Mouse (Mus musculus) intestine, postnatal 0 days (tissue): ENCODE results near the gene Ankrd28. TPM values are rescaled to one million over a fixed set of nuclear protein-coding genes. Genes with fewer than 3 reads are reported as not detected.

Experiments used
- ATAC-seq: fragments of 200-750 bp; cut with Nextera tagmentation; 2 replicates; pipeline ENCODE4 v1.8.0; 2017; ENCODE audit warnings: mild to moderate bottlenecking, moderate TSS enrichment, moderate library complexity
- H3K27ac ChIP-seq: fragments of 300-500 bp; sonication (generic); 2 replicates; pipeline ENCODE4 v1.5.1; 2014; ENCODE audit warnings: mild to moderate bottlenecking, low read depth, low read length, moderate library complexity
- H3K27me3 ChIP-seq: fragments of 300-500 bp; sonication (generic); replicated peaks from 2 replicates; pipeline ENCODE4 v1.6.1; 2014; ENCODE audit warnings: low read length, mixed read lengths; ENCODE audit not compliant: control insufficient read depth, insufficient read depth
- H3K36me3 ChIP-seq: fragments of 300-500 bp; sonication (generic); 2 replicates; pipeline ENCODE4 v1.6.1; 2014; ENCODE audit warnings: mild to moderate bottlenecking, moderate library complexity; ENCODE audit not compliant: control insufficient read depth, insufficient read depth
- H3K4me1 ChIP-seq: fragments of 300-500 bp; sonication (generic); replicated peaks from 2 replicates; pipeline ENCODE4 v1.6.1; 2014; ENCODE audit warnings: antibody characterized with exemption, low read length, mixed read lengths; ENCODE audit not compliant: control insufficient read depth, insufficient read depth
- H3K4me2 ChIP-seq: fragments of 300-500 bp; sonication (generic); replicated peaks from 2 replicates; pipeline ENCODE4 v1.6.1; 2014; ENCODE audit warnings: low read depth, mild to moderate bottlenecking, moderate library complexity
- H3K4me3 ChIP-seq: fragments of 300-500 bp; sonication (generic); 2 replicates; pipeline ENCODE4 v1.5.1; 2014; ENCODE audit warnings: low read depth, low read length
- H3K9ac ChIP-seq: fragments of 300-500 bp; sonication (generic); 2 replicates; pipeline ENCODE4 v1.6.1; 2014; ENCODE audit warnings: mild to moderate bottlenecking, low read depth, low read length
- H3K9me3 ChIP-seq: fragments of 300-500 bp; sonication (generic); 2 replicates; pipeline ENCODE4 v1.6.1; 2016; ENCODE audit warnings: mixed run types; ENCODE audit not compliant: control insufficient read depth
- CTCF ChIP-seq: sonication (generic); IDR thresholded peaks from 2 replicates; pipeline ENCODE4 v1.5.1; 2016; ENCODE audit warnings: low read depth, mild to moderate bottlenecking, control low read depth, antibody characterized with exemption, moderate library complexity
- WGBS: fragments of 180-500 bp; shearing (Covaris S2); extraction: QIAGEN DNeasy Blood & Tissue Kit; methylation state at CpG from one replicate; pipeline ENCODE4 v1.1.7; 2014; 5-methylcytosine and 5-hydroxymethylcytosine counted together
- polyA plus RNA-seq: library from polyadenylated mRNA; unstranded; fragments of >200 nt; fragmentation: Nextera tagmentation; extraction: Ambion mirVana; gene quantifications from 2 replicates; pipeline ENCODE4 v1.2.1, GENCODE M21; 2015

The Ankrd28 gene
- polyA plus RNA-seq, 1 experiment from 2014 or later: 3.9 TPM

GRCm38 (mm10) chr14:31718332-31718731, 112.1 kb downstream of the Ankrd28 start:
- Histone ChIP-seq H3K4me1 (no peaks in the 10 kb centered on the region), H3K4me3 (no peak overlapping the region), H3K36me3 (peaks cover 40% of the 10 kb centered on the region), H3K27me3 (no peaks in the 10 kb centered on the region), H3K27ac (no peak overlapping the region), H3K4me2 (no peak overlapping the region), H3K9me3 (no peaks in the 10 kb centered on the region), H3K9ac (no peak overlapping the region)
- TF ChIP-seq CTCF: no peak
- 94% methylated on average over 2 of the region's 2 CpGs for WGBS
- no peak for ATAC-seq

GRCm38 (mm10) chr14:31717360-31717759, 113.1 kb downstream of the Ankrd28 start:
- 98% methylated on average over 5 of the region's 5 CpGs for WGBS
- H3K9ac ChIP-seq: no peak overlapping the region
- peaks cover 46% of the 10 kb centered on the region for H3K36me3 ChIP-seq
- H3K27me3 ChIP-seq: no peaks in the 10 kb centered on the region
- H3K4me2 ChIP-seq: no peak overlapping the region
- no peak overlapping the region for H3K4me3 ChIP-seq
- ATAC-seq: no peak
- no peak overlapping the region for H3K27ac ChIP-seq
- H3K4me1 ChIP-seq: no peaks in the 10 kb centered on the region
- TF ChIP-seq CTCF: no peak
- H3K9me3 ChIP-seq: no peaks in the 10 kb centered on the region

GRCm38 (mm10) chr14:31715669-31716068, 114.8 kb downstream of the Ankrd28 start:
- TF ChIP-seq CTCF: no peak
- H3K9me3 ChIP-seq: no peaks in the 10 kb centered on the region
- H3K4me1 ChIP-seq: no peaks in the 10 kb centered on the region
- no peak overlapping the region for H3K4me2 ChIP-seq
- H3K27ac ChIP-seq: no peak overlapping the region
- peaks cover 47% of the 10 kb centered on the region for H3K36me3 ChIP-seq
- ATAC-seq: no peak
- H3K4me3 ChIP-seq: no peak overlapping the region
- no peaks in the 10 kb centered on the region for H3K27me3 ChIP-seq
- no peak overlapping the region for H3K9ac ChIP-seq

DNA sequence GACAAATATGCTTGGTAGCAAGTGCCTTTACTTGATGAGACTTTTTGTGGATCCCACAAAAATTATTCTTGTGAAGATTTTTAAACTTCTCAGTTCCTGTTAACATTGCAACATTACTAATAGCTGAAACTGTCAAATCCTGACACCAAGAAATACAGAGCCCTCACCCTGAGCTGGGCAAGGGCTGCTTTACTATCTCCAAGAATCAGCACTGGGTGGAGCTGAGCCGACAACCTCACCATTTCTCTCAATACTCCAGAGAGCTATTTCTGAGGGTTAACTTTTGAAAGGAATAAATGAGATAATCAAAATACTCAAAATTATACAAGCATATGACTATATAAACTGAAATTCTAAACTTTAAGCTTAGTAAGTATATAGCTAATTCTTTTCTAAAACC, 121.1 kb downstream of the Ankrd28 start:
- Histone ChIP-seq H3K36me3 (peaks cover 44% of the 10 kb centered on the region), H3K27me3 (no peaks in the 10 kb centered on the region), H3K9me3 (no peaks in the 10 kb centered on the region), H3K4me3 (no peak overlapping the region), H3K27ac (no peak overlapping the region), H3K4me2 (no peak overlapping the region), H3K4me1 (no peaks in the 10 kb centered on the region), H3K9ac (no peak overlapping the region)
- ATAC-seq: no peak
- TF ChIP-seq CTCF: no peak
- 77% methylated on average over 1 of the region's 1 CpGs for WGBS

DNA sequence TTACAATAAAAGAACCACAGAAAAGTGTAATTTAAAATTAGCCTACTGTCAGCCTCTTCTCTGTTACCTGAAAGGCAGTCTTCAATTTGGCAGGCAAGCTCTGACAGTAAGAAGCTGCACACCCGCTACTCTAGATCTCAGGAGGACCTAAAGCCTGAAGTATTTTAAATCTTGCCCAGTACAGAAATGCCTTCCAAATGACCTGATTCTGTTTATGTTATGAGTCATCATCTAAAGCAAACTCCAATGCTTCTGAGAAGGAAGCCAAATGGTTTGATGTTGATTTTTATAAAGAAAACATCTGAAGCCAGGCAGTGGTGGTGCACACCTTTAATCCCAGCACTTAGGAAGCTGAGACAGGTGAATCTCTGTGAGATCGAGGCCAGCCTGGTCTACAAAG, 130.1 kb downstream of the Ankrd28 start:
- no peaks in the 10 kb centered on the region for H3K27me3 ChIP-seq
- H3K9ac ChIP-seq: no peak overlapping the region
- TF ChIP-seq CTCF: no peak
- WGBS: 86% methylated on average over 2 of the region's 2 CpGs
- no peak overlapping the region for H3K4me2 ChIP-seq
- H3K9me3 ChIP-seq: no peaks in the 10 kb centered on the region
- H3K4me3 ChIP-seq: no peak overlapping the region
- H3K4me1 ChIP-seq: no peaks in the 10 kb centered on the region
- H3K27ac ChIP-seq: no peak overlapping the region
- peaks cover 48% of the 10 kb centered on the region for H3K36me3 ChIP-seq
- ATAC-seq: no peak

DNA sequence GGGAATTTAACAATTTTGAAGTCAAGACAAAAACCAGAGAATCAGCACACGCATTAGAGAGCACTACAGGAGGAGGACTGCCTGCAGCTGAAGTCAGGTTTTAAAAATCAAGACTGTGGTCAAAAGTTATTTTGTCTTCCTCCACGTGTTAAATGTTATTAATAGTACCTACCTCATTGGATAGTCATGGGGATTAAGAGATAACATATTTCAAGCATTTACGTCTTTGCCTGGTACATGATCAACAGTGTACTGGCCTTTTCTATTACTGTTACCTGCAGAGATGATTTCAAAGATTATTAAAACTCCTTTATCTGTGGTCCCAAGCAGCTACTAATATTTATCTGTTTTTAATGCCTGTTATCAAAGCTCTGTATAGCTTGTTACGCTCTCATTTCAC, 132.7 kb downstream of the Ankrd28 start:
- Histone ChIP-seq H3K4me2 (no peak overlapping the region), H3K4me1 (no peaks in the 10 kb centered on the region), H3K27ac (no peak overlapping the region), H3K9ac (no peak overlapping the region), H3K27me3 (no peaks in the 10 kb centered on the region), H3K36me3 (peaks cover 34% of the 10 kb centered on the region), H3K9me3 (no peaks in the 10 kb centered on the region), H3K4me3 (no peak overlapping the region)
- WGBS: 86% methylated on average over 4 of the region's 4 CpGs
- TF ChIP-seq CTCF: no peak
- no peak for ATAC-seq

GRCm38 (mm10) chr14:31697346-31697745, 133.1 kb downstream of the Ankrd28 start:
- ATAC-seq: no peak
- no peak overlapping the region for H3K4me3 ChIP-seq
- no peak overlapping the region for H3K27ac ChIP-seq
- H3K4me2 ChIP-seq: no peak overlapping the region
- WGBS: 92% methylated on average over 3 of the region's 3 CpGs
- no peak for TF ChIP-seq CTCF
- H3K9ac ChIP-seq: no peak overlapping the region
- no peaks in the 10 kb centered on the region for H3K9me3 ChIP-seq
- no peaks in the 10 kb centered on the region for H3K27me3 ChIP-seq
- peaks cover 30% of the 10 kb centered on the region for H3K36me3 ChIP-seq
- no peaks in the 10 kb centered on the region for H3K4me1 ChIP-seq
